ENCODE assay signal across 25 mouse cellular contexts in the genomic region with DNA sequence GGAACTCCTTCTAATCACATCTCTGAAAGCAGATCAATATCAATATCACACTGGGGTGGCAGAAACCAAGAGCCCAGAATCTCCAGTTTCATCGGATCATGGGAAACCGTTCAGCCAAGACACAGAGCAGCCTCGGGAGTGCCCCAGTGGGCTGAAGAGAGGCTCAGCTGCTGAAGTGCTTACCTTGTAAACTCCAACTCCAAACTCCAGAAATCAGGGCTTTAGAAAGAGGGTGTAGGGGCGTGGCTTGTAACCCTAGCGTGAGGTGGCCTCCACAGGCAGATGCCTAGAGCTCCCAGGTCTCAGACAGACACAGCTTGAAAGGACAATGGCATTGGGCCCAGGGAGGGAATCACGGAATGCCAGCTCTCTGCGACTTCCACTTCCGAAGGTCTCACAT. TPM values are rescaled to one million over a fixed set of nuclear protein-coding genes. Genes with fewer than 3 reads are reported as not detected.
DNase-seq lines count a peak whose midpoint lies in the region; ATAC-seq lines count a peak whose summit lies in the region.
"Had no signal": no experiment of that assay in that cellular context is flagged by ENCODE, and none has a peak within 500 bp of the region (broad histone marks: within the 10 kb centered on the region; RNA-seq: fewer than 3 reads in every experiment).

No protein-coding gene starts in this region.

- no peak for DNase-seq in kidney, adult 8-10 months
- peak; percentile 64 for DNase-seq in ZHBTc4 (ENCODE audit: low read depth, low spot score)
- DNase-seq in urinary bladder, postnatal 25 days (ENCODE audit: low spot score), result no peak
- DNase-seq in midbrain, embryonic 14.5 days, result no peak
- DNase-seq: adrenal gland, adult 8-10 months; cerebellum, adult 2 months; cerebellum, postnatal 25 days; forebrain, postnatal 0 days; gastrocnemius, postnatal 14 days; heart, adult 11 months; kidney, postnatal 10 days; thymus, adult 2 months; thymus, postnatal 4 days had no signal

- no peaks in the 10 kb centered on the region for H3K36me3 ChIP-seq in kidney, embryonic 16.5 days (ENCODE audit: insufficient read depth, low read length)
- no peaks in the 10 kb centered on the region for H3K36me3 ChIP-seq in lung, embryonic 15.5 days
- no peaks in the 10 kb centered on the region for H3K36me3 ChIP-seq in macrophage (ENCODE audit: inconsistent target)
- H3K36me3 ChIP-seq in midbrain, embryonic 14.5 days (ENCODE audit: control insufficient read depth, insufficient read depth, low read length), result no peaks in the 10 kb centered on the region
- H3K36me3 ChIP-seq: embryonic facial prominence, embryonic 12.5 days; heart, embryonic 13.5 days; hindbrain, embryonic 12.5 days; limb, embryonic 15.5 days; midbrain, embryonic 10.5 days had no signal

- no peaks in the 10 kb centered on the region for H3K27me3 ChIP-seq in kidney, embryonic 16.5 days (ENCODE audit: insufficient read depth, low read length)
- H3K27me3 ChIP-seq in lung, embryonic 15.5 days, result no peaks in the 10 kb centered on the region
- H3K27me3 ChIP-seq in midbrain, embryonic 14.5 days (ENCODE audit: control insufficient read depth, insufficient read depth, low read length), result no peaks in the 10 kb centered on the region
- H3K27me3 ChIP-seq: embryonic facial prominence, embryonic 12.5 days; heart, embryonic 13.5 days; hindbrain, embryonic 12.5 days; limb, embryonic 15.5 days had no signal

- H3K79me2 ChIP-seq in macrophage (ENCODE audit: inconsistent target), result no peaks in the 10 kb centered on the region

- H3K4me1 ChIP-seq in kidney, embryonic 16.5 days (ENCODE audit: insufficient read depth, low read length), result peaks cover 16% of the 10 kb centered on the region
- H3K4me1 ChIP-seq in lung, embryonic 15.5 days, result peaks cover 14% of the 10 kb centered on the region
- H3K4me1 ChIP-seq in midbrain, embryonic 14.5 days (ENCODE audit: control insufficient read depth, insufficient read depth, low read length), result no peaks in the 10 kb centered on the region

- no peak overlapping the region for H3K27ac ChIP-seq in kidney, embryonic 16.5 days (ENCODE audit: low read length)
- H3K27ac ChIP-seq in lung, embryonic 15.5 days, result no peak overlapping the region
- 0 out of 2 replicates have a peak overlapping the region, but pooled peaks have one; percentile 96 for H3K27ac ChIP-seq in macrophage
- H3K27ac ChIP-seq in midbrain, embryonic 14.5 days (replicated peaks; ENCODE audit: low read depth, low read length), result no peak overlapping the region
- H3K27ac ChIP-seq: embryonic facial prominence, embryonic 12.5 days; heart, embryonic 13.5 days; hindbrain, embryonic 12.5 days; limb, embryonic 15.5 days; midbrain, embryonic 10.5 days; stomach, postnatal 0 days had no signal

- no peak overlapping the region for H3K4me2 ChIP-seq in kidney, embryonic 16.5 days (replicated peaks; ENCODE audit: low read depth, low read length)
- H3K4me2 ChIP-seq in lung, embryonic 15.5 days, result no peak overlapping the region
- no peak overlapping the region for H3K4me2 ChIP-seq in midbrain, embryonic 14.5 days (ENCODE audit: low read length)
- H3K4me2 ChIP-seq: embryonic facial prominence, embryonic 12.5 days; heart, embryonic 13.5 days; hindbrain, embryonic 12.5 days; limb, embryonic 15.5 days had no signal

- ATAC-seq in kidney, embryonic 16.5 days (ENCODE audit: low FRiP score, low TSS enrichment), result peak; percentile 36; the same call in 1 of the 2 replicates
- peak; percentile 53; the same call in 1 of the 2 replicates for ATAC-seq in lung, embryonic 15.5 days (ENCODE audit: borderline replicate concordance, extremely low read depth, low FRiP score, low TSS enrichment)
- ATAC-seq in midbrain, embryonic 14.5 days (ENCODE audit: low FRiP score, low TSS enrichment), result no peak
- ATAC-seq: activated CD4-positive, CD25-positive, alpha-beta regulatory T cell, adult 4 months; CD4-positive, CD25-positive, alpha-beta regulatory T cell, adult 4 months; forebrain, postnatal 0 days; intestine, postnatal 0 days had no signal

- H3K9me3 ChIP-seq in kidney, embryonic 16.5 days (ENCODE audit: low read length), result no peaks in the 10 kb centered on the region
- H3K9me3 ChIP-seq in lung, embryonic 15.5 days, result no peaks in the 10 kb centered on the region
- H3K9me3 ChIP-seq in midbrain, embryonic 14.5 days (ENCODE audit: control insufficient read depth, low read length), result no peaks in the 10 kb centered on the region
- H3K9me3 ChIP-seq: embryonic facial prominence, embryonic 12.5 days; heart, embryonic 13.5 days; hindbrain, embryonic 12.5 days; limb, embryonic 15.5 days; midbrain, embryonic 10.5 days had no signal

- no peak overlapping the region for H3K4me3 ChIP-seq in kidney, embryonic 16.5 days (ENCODE audit: low read length)
- H3K4me3 ChIP-seq in lung, embryonic 15.5 days, result no peak overlapping the region
- H3K4me3 ChIP-seq in macrophage (ENCODE audit: inconsistent target), result no peak overlapping the region
- no peak overlapping the region for H3K4me3 ChIP-seq in midbrain, embryonic 14.5 days (replicated peaks; ENCODE audit: low read depth, low read length)
- H3K4me3 ChIP-seq: embryonic facial prominence, embryonic 12.5 days; heart, embryonic 13.5 days; hindbrain, embryonic 12.5 days; limb, embryonic 15.5 days; midbrain, embryonic 10.5 days had no signal

- 43% methylated on average over 8 of the region's 8 CpGs for WGBS in kidney, embryonic 16.5 days
- WGBS in lung, embryonic 15.5 days, result 35% methylated on average over 8 of the region's 8 CpGs
- 94% methylated on average over 8 of the region's 8 CpGs for WGBS in macrophage (ENCODE audit: missing documents)
- WGBS in midbrain, embryonic 14.5 days, result 62% methylated on average over 8 of the region's 8 CpGs

- H3K9ac ChIP-seq in kidney, embryonic 16.5 days (replicated peaks; ENCODE audit: low read length), result no peak overlapping the region
- H3K9ac ChIP-seq in lung, embryonic 15.5 days, result no peak overlapping the region
- H3K9ac ChIP-seq in midbrain, embryonic 14.5 days (replicated peaks; ENCODE audit: low read length), result no peak overlapping the region
- H3K9ac ChIP-seq: embryonic facial prominence, embryonic 12.5 days; forebrain, postnatal 0 days; heart, embryonic 13.5 days; hindbrain, embryonic 12.5 days; limb, embryonic 15.5 days had no signal

RNA-seq across cellular contexts. Expression of gene Ntpcr, which starts 2.0 kb away (rescaled TPM):
- polyA plus RNA-seq in kidney, embryonic 16.5 days (2015; fragmentation: Nextera tagmentation; extraction: Ambion mirVana), result 30.3 and 30.8 TPM in 2 replicates
- 30.6 and 32.7 TPM in 2 replicates for polyA plus RNA-seq in lung, embryonic 15.5 days (2015; fragmentation: Nextera tagmentation; extraction: Ambion mirVana)
- total RNA-seq in macrophage (2018; cell fraction: chromatin; rRNA removed), result 10 to 100 TPM in 17 of 26 experiments, 1 to 10 TPM in 9; 1.2 to 39.1 (median 15.2) TPM
- 10 to 100 TPM; 20.8 to 49.8 (median 34.0) TPM for total RNA-seq in macrophage (2018; cell fraction: cytosol; rRNA removed)
- 10 to 100 TPM in 21 of 26 experiments, 1 to 10 TPM in 5; 5.5 to 45.9 (median 15.3) TPM for total RNA-seq in macrophage (2018; cell fraction: nucleus; rRNA removed)
- 20.0 to 70.1 TPM (median 33.8 TPM) in 3 replicates for polyA plus RNA-seq in macrophage (2018)
- 29.3 and 35.2 TPM in 2 replicates for polyA plus RNA-seq in midbrain, embryonic 14.5 days (2014; fragmentation: Nextera tagmentation; extraction: Ambion mirVana)

RNA-seq across cellular contexts. Expression of gene Map10, which starts 58.2 kb away (rescaled TPM):
- polyA plus RNA-seq in kidney, embryonic 16.5 days (2015; fragmentation: Nextera tagmentation; extraction: Ambion mirVana), result 6.7 and 7.3 TPM in 2 replicates
- 6.7 and 6.8 TPM in 2 replicates for polyA plus RNA-seq in lung, embryonic 15.5 days (2015; fragmentation: Nextera tagmentation; extraction: Ambion mirVana)
- total RNA-seq in macrophage (2018; cell fraction: chromatin; rRNA removed), result 1 to 10 TPM in 17 of 26 experiments, under 1 TPM in 7, not detected in 2; 0.20 to 6.5 (median 1.8) TPM
- total RNA-seq in macrophage (2018; cell fraction: cytosol; rRNA removed), result 1 to 10 TPM in 21 of 26 experiments, under 1 TPM in 5; 0.37 to 3.2 (median 1.4) TPM
- total RNA-seq in macrophage (2018; cell fraction: nucleus; rRNA removed), result 1 to 10 TPM in 20 of 26 experiments, under 1 TPM in 5, not detected in 1; 0.61 to 7.5 (median 2.4) TPM
- 0.91 to 1.3 TPM (median 1.1 TPM) in 3 replicates for polyA plus RNA-seq in macrophage (2018)
- 5.8 and 10.8 TPM in 2 replicates for polyA plus RNA-seq in midbrain, embryonic 14.5 days (2014; fragmentation: Nextera tagmentation; extraction: Ambion mirVana)
